Mouse (Mus musculus): Measurements from ENCODE around the gene Ipmk. TPM values are rescaled to one million over a fixed set of nuclear protein-coding genes. Genes with fewer than 3 reads are reported as not detected.

The Ipmk gene
- polyA plus RNA-seq, 1 experiment = 31.1 TPM

- peaks cover 3% of the 10 kb centered on the region; the same call in 1 of the 2 replicates for H3K4me1 ChIP-seq (ENCODE audit: control insufficient read depth, insufficient read depth, low read length)
- no peaks in the 10 kb centered on the region for H3K27me3 ChIP-seq (replicated peaks; ENCODE audit: control insufficient read depth, insufficient read depth, low read length)
- peak; percentile 77 for DNase-seq
- WGBS = 39% methylated on average over 6 of the region's 6 CpGs
- no peak overlapping the region for H3K4me3 ChIP-seq (ENCODE audit: insufficient read depth, low read depth, low read length)
- H3K27ac ChIP-seq (ENCODE audit: insufficient read depth, low read depth, low read length) = no peak overlapping the region
- peaks cover 9% of the 10 kb centered on the region for H3K36me3 ChIP-seq (ENCODE audit: control insufficient read depth, insufficient read depth, low read length)
- TF ChIP-seq CTCF (conservative IDR thresholded peaks at IDR 0.05; ENCODE audit: insufficient read depth, insufficient read length, low read depth, low read length) = no peak
- no peak for TF ChIP-seq POLR2A (IDR thresholded peaks at IDR 0.05; ENCODE audit: low read depth, low read length)
These were observed 19.2 kb upstream of the Ipmk start for GRCm38 (mm10) chr10:71328382-71328781.

DNA sequence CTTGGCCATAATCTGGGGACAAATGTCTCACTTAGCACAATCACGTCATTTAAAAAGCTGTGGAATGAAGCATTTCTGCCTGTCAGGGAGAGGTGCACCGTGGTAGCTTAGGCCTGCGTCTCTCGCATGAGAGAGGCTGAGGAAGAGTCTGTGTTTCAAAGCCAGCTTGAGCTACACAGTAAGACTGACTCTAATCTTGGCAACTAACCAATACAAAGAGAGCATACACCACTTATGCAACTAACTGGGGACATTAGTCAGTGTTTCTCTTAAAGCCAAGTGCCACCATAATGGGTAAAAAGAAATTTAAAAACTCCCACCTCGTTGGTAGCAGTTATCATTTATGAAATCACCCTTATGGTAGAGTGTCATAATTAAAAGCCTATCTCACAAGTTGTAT is 18.7 kb upstream of the Ipmk start:
- Histone ChIP-seq H3K4me3 (ENCODE audit: insufficient read depth, low read depth, low read length) (no peak overlapping the region), H3K36me3 (ENCODE audit: control insufficient read depth, insufficient read depth, low read length) (peaks cover 9% of the 10 kb centered on the region), H3K4me1 (ENCODE audit: control insufficient read depth, insufficient read depth, low read length) (peaks cover 3% of the 10 kb centered on the region; the same call in 1 of the 2 replicates), H3K27me3 (replicated peaks; ENCODE audit: control insufficient read depth, insufficient read depth, low read length) (no peaks in the 10 kb centered on the region), H3K27ac (ENCODE audit: insufficient read depth, low read depth, low read length) (peak overlapping the region; percentile 47; the same call in 1 of the 2 replicates)
- 51% methylated on average over 5 of the region's 5 CpGs for WGBS
- no peak for TF ChIP-seq CTCF (conservative IDR thresholded peaks at IDR 0.05; ENCODE audit: insufficient read depth, insufficient read length, low read depth, low read length)
- no peak for DNase-seq

DNA sequence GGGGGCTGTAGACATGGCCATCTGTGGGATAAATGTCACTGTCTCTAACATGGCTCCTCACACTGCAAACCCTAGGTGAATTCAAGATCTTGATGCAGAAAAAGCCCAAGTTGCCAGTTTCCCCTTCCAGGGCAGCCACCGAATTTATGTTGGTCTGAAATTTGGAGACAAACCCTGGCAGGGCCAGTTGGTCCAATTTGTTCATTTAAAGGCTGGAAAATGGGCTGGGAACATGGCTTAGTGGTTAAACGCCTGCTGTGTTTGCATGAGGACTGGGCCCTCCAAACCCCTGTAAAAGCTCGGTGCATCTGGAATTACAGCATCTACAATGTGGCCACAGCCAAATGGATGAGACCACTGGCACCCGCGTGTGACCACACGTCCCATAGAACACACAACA is 18.3 kb upstream of the Ipmk start:
- H3K36me3 ChIP-seq (ENCODE audit: control insufficient read depth, insufficient read depth, low read length) = peaks cover 9% of the 10 kb centered on the region
- WGBS = 94% methylated on average over 6 of the region's 6 CpGs
- TF ChIP-seq POLR2A (IDR thresholded peaks at IDR 0.05; ENCODE audit: low read depth, low read length) (no peak), CTCF (conservative IDR thresholded peaks at IDR 0.05; ENCODE audit: insufficient read depth, insufficient read length, low read depth, low read length) (no peak)
- peaks cover 7% of the 10 kb centered on the region; the same call in 1 of the 2 replicates for H3K4me1 ChIP-seq (ENCODE audit: control insufficient read depth, insufficient read depth, low read length)
- no peak for DNase-seq
- H3K27ac ChIP-seq (ENCODE audit: insufficient read depth, low read depth, low read length) = no peak overlapping the region
- no peak overlapping the region for H3K4me3 ChIP-seq (ENCODE audit: insufficient read depth, low read depth, low read length)
- no peaks in the 10 kb centered on the region for H3K27me3 ChIP-seq (replicated peaks; ENCODE audit: control insufficient read depth, insufficient read depth, low read length)

- WGBS = 78% methylated on average over 12 of the region's 12 CpGs
- H3K4me3 ChIP-seq (ENCODE audit: insufficient read depth, low read depth, low read length) = no peak overlapping the region
- H3K27ac ChIP-seq (ENCODE audit: insufficient read depth, low read depth, low read length) = no peak overlapping the region
- peaks cover 7% of the 10 kb centered on the region; the same call in 1 of the 2 replicates for H3K4me1 ChIP-seq (ENCODE audit: control insufficient read depth, insufficient read depth, low read length)
- H3K27me3 ChIP-seq (replicated peaks; ENCODE audit: control insufficient read depth, insufficient read depth, low read length) = no peaks in the 10 kb centered on the region
- no peak for DNase-seq
- TF ChIP-seq POLR2A (IDR thresholded peaks at IDR 0.05; ENCODE audit: low read depth, low read length) (no peak), CTCF (conservative IDR thresholded peaks at IDR 0.05; ENCODE audit: insufficient read depth, insufficient read length, low read depth, low read length) (no peak)
- H3K36me3 ChIP-seq (ENCODE audit: control insufficient read depth, insufficient read depth, low read length) = peaks cover 9% of the 10 kb centered on the region
These were observed 17.5 kb upstream of the Ipmk start for GRCm38 (mm10) chr10:71330070-71330469.

GRCm38 (mm10) chr10:71331908-71332307 is 15.7 kb upstream of the Ipmk start:
- Histone ChIP-seq H3K4me3 (ENCODE audit: insufficient read depth, low read depth, low read length) (no peak overlapping the region), H3K36me3 (ENCODE audit: control insufficient read depth, insufficient read depth, low read length) (peaks cover 9% of the 10 kb centered on the region), H3K4me1 (ENCODE audit: control insufficient read depth, insufficient read depth, low read length) (peaks cover 13% of the 10 kb centered on the region; the same call in 1 of the 2 replicates), H3K27me3 (replicated peaks; ENCODE audit: control insufficient read depth, insufficient read depth, low read length) (no peaks in the 10 kb centered on the region), H3K27ac (ENCODE audit: insufficient read depth, low read depth, low read length) (no peak overlapping the region)
- DNase-seq = no peak
- 92% methylated on average over 7 of the region's 7 CpGs for WGBS
- TF ChIP-seq POLR2A (IDR thresholded peaks at IDR 0.05; ENCODE audit: low read depth, low read length) (no peak), CTCF (conservative IDR thresholded peaks at IDR 0.05; ENCODE audit: insufficient read depth, insufficient read length, low read depth, low read length) (no peak)

DNA sequence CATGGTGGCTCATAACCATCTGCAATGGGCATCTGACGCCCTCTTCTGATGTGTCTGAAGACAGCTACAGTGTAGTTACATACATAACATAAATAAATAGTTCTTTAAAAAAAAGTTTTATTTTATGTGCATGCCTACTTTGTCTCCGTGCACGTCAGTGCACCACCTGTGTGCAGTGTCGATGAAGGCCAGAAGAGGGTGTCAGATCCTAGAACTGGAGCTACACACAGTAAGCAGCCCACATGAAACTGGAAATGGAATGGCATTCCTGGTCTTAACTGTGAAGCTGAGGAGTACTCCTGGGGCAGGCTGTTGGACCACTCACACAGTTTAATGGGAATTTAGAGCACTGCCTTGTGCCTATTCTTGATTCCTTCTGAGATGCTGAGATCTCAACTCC is 15.2 kb upstream of the Ipmk start:
- no peak for DNase-seq
- WGBS = 75% methylated on average over 4 of the region's 4 CpGs
- Histone ChIP-seq H3K27me3 (replicated peaks; ENCODE audit: control insufficient read depth, insufficient read depth, low read length) (no peaks in the 10 kb centered on the region), H3K4me3 (ENCODE audit: insufficient read depth, low read depth, low read length) (no peak overlapping the region), H3K27ac (ENCODE audit: insufficient read depth, low read depth, low read length) (no peak overlapping the region), H3K36me3 (ENCODE audit: control insufficient read depth, insufficient read depth, low read length) (peaks cover 9% of the 10 kb centered on the region), H3K4me1 (ENCODE audit: control insufficient read depth, insufficient read depth, low read length) (peaks cover 15% of the 10 kb centered on the region; the same call in 1 of the 2 replicates)
- TF ChIP-seq POLR2A (IDR thresholded peaks at IDR 0.05; ENCODE audit: low read depth, low read length) = no peak
- TF ChIP-seq CTCF (conservative IDR thresholded peaks at IDR 0.05; ENCODE audit: insufficient read depth, insufficient read length, low read depth, low read length) = peak; percentile 69

DNA sequence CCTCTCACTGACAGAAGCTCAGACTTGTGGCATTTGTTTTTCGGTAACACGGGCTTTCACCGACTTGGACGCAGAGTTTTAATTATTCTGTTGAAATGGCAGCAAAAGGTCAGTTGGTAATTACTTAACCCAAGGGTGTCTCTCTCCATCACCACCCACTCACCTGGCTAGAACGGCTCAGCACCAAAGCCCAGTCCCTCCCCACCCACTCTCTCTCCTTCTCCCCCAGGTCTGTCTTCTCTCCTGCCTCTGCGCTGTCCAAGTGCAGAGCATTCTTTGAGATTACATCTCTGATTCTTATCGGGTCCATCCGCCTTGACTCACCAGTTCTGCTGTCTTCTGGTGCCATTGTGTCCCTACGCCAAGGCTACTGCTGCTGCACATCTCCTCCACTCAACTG is 14.7 kb upstream of the Ipmk start:
- H3K36me3 ChIP-seq (ENCODE audit: control insufficient read depth, insufficient read depth, low read length) = peaks cover 9% of the 10 kb centered on the region
- no peaks in the 10 kb centered on the region for H3K27me3 ChIP-seq (replicated peaks; ENCODE audit: control insufficient read depth, insufficient read depth, low read length)
- H3K4me3 ChIP-seq (ENCODE audit: insufficient read depth, low read depth, low read length) = no peak overlapping the region
- TF ChIP-seq CTCF (conservative IDR thresholded peaks at IDR 0.05; ENCODE audit: insufficient read depth, insufficient read length, low read depth, low read length) (no peak), POLR2A (IDR thresholded peaks at IDR 0.05; ENCODE audit: low read depth, low read length) (no peak)
- H3K4me1 ChIP-seq (ENCODE audit: control insufficient read depth, insufficient read depth, low read length) = peaks cover 18% of the 10 kb centered on the region; the same call in 1 of the 2 replicates
- DNase-seq = no peak
- 79% methylated on average over 9 of the region's 9 CpGs for WGBS
- no peak overlapping the region for H3K27ac ChIP-seq (ENCODE audit: insufficient read depth, low read depth, low read length)
